Mouse (Mus musculus) gastrocnemius, adult 18-20 months (tissue): ENCODE measurements at regions not wholly inside any gene's neighbourhood (a gene's known extent, or its start where the extent isn't known, plus 50 kb on each side); places are given as distances from the start of the nearest gene placed in this dataset.

Source experiments
- DNase-seq: peaks from one replicate; pipeline ENCODE4 v3.0.0; 2021; ENCODE audit warnings: low spot score

DNA sequence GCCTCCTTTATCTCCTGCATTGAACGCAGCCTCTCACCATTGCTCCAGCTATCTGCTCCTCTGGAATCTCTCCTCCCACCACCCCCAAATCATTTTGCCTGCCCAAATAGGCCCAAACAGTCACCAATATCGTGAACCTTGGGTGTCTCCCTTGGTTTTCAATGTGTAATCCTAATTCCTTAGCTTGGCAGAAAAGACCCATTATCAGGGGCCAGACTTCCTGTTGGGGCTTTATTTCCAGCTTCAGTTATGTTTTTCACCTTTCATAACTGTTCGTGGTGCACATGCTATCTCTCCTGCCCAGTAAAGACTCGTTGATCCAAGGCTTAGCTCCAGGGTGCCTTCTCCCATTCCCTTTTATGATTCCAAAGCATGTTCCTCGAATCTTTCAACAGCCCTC is 142.4 kb upstream of the Eya4 start:
- no peak for DNase-seq

DNA sequence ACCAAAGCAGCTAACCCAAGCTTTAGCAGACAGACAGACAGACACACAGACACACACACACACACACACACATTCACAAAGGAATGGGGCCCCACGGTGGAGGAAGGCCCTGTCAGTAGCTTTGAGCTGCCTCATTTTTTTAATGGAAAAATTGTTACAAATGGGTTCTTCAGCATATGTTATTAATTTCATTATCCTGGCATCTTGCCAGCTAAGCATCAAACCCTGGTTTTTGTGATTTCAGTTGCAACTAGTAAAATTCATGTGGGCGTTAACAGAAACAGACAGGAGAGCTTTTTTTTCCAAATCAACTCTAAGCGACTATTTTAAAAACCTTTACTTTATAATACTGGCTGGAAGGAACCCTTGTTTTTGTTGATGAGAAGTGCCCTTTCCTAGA is 138.4 kb upstream of the Eya4 start:
- DNase-seq: no peak

DNA sequence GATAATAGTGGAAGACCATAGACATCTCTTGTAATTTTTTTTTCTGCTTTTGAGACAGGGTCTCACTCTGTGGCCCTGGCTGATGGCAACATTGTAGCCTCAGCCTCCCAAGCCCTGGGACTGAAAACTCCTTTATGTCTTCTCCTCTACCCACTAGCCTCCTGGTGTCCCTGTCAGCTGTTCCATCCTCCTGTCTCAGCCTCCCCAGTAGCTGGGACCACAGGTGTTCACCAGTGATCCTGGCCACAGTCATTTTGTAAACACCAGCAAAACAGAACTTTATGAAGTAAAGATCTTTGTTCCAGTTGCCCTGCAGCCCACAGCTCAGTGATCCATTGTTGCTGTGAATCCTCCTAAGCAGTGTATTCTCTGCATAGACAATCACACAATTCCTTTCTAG is 129.9 kb upstream of the Eya4 start:
- DNase-seq: no peak

DNA sequence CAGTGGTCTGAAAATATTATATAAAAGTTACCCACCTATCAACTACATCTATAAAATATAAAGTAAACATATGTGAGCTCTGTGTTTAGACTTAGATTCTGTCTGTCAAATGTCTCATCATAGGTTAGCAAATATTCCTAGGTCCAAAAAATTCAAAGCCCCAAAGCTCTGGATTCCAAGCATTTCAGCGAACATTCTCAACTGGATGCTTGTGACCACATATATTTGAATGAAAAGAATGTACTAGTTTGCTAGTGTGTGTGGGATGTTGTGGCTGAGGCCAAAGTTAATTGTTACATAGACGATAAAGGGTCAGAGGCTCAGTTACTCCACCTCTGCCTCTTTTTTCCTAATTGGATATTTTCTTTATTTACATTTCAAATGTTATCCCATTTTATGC is 128.3 kb upstream of the Eya4 start:
- DNase-seq: no peak

DNA sequence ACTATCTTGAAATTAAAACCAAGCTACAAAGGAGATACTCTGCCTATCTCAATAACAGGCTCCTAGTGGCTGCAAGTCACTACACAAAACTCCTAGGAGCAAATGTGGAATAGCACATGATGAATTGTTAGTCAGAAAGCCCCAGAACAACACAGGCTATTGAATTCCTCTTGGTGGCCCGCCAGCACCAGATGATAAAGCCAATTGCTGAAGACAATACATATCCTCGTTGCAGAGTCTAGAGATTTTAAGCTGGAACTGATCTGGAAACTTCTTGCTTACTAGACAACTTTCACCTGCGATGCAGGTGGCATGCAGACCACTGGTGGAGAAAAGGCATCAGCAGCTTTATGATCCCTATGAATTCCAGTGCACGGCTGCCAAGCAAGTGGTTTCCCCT is 126.5 kb upstream of the Eya4 start:
- DNase-seq: no peak

DNA sequence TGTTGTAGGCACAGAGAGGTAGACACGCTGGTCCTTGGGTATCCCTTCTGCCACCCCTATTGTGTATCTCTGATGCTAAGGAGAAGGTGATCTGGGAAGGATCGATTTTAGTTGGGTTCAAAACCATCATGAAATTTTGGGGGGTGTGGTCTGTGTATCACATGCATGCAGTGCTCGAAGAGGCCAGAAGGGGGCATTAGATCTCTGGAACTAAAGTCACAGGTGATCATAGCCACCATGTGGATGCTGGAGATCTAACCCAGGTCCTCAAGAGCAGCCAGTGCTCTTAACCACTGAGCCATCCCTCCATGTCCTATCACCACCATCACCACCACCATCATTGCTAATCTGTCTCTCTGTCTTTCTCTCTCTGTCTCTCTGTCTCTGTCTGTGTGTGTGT is 100.4 kb upstream of the Eya4 start:
- DNase-seq: no peak

DNA sequence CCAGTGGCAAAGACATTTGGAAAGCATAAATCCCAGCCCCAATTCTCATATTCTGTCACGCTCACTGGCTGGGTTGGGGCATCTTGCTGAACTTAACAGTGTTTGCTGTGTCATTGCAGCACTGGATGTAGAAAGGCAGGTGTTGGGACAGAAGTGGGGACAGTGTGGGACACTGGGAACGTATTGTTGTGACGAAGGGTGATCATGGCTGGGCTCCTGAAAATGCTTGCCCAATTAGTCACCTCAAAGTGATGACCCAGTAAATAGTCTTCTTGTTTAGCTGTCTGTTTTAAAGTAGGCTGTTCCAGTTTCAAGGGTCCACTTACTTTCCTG is 100.0 kb upstream of the Eya4 start:
- DNase-seq: no peak

DNA sequence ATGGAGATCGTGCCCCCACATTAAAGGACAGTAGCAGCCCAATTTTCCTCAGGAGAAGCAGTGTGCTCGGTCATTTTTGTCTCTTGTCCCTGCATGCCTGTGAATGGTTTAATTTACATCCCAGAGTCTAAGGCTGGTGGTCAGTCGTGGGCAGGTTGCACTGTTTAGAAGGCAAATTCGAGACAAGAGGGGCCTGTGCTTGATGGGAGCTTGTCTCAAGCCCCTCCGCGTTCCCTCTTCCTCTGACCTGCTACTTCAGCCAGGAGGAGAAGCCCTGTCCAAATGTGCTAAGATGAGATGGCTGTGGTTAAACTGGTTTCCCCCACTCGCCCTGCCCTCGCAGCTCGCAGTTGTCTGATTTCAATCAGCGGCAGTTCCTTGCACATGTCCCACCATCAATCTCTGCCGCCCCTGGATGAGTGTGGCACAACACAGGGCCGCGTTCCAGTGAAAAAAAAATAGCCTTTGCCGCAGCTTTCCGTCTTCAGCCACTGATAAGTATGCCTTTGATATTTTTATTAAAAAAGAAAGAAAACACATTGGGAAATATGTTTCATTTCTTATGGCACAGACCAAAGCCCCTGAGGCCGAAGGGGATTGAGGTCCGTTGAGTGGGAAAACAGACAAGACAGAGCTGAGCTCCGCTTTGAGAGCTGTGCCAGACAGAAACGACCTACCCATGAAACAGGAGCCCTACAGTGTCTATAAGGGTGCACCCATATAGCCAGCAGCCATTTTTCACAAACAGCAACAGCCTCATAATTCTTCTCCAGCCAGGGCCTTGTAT is 99.5 kb upstream of the Eya4 start:
- peak; percentile 16 for DNase-seq

DNA sequence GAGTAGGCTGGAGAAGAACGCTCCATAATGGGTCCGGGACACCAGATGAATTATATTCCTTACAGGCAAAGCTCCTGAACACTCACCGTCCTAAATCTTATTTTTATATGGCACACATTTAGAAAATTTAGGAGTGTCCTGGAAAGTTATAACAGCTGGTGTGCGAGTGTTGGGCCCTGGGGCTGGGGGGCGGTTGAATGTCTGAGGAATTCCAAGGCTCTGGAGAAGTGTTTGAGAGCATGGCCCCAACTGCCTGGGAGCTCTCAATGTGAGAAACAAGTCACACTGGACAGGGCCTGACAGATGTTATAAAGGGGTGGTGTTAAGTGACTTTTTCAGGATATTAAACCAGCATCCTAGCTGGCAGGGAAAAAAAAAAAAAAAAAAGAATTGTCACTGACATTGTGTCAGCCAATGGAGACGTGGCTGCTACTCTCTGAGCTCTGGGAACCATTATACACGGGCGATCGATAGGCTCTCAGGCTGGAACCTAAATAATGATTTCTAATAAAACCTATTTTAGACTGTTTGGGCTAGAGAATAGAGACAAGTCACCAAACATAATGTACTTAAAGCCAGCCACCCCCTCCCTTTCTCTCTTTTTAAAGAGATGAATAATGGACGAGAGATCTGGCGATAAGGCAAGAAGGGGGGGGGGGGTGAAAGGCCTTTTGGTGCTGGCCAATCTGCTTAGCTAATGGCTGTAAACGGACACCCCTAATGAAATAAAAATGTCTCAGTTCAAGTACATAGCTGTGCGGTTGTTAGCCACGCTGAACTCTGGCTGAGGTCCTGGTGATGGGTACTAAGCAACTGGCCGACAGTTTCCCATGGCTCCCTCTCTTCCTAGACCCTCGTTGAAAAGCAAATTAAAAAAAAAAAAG is 98.6 kb upstream of the Eya4 start:
- DNase-seq: peak; percentile 2

DNA sequence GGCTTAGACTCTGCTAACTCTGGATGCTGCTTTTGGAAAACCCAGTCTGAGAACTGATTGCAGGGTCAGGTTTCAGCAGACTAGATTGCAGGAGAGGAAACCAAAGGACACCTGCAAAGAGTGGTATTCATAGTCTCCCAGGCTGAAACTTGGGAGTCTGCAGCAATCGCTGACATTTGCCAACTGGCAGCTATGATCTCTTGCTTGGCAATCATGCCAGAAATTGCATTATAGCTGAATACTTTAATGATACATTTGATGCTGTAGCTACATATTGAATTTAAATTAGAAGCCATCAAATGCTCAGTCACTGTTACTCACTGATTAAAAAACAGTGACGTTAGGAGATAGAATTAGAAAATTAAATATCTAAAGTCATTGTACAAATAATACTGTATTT is 79.8 kb upstream of the Eya4 start:
- DNase-seq: no peak

DNA sequence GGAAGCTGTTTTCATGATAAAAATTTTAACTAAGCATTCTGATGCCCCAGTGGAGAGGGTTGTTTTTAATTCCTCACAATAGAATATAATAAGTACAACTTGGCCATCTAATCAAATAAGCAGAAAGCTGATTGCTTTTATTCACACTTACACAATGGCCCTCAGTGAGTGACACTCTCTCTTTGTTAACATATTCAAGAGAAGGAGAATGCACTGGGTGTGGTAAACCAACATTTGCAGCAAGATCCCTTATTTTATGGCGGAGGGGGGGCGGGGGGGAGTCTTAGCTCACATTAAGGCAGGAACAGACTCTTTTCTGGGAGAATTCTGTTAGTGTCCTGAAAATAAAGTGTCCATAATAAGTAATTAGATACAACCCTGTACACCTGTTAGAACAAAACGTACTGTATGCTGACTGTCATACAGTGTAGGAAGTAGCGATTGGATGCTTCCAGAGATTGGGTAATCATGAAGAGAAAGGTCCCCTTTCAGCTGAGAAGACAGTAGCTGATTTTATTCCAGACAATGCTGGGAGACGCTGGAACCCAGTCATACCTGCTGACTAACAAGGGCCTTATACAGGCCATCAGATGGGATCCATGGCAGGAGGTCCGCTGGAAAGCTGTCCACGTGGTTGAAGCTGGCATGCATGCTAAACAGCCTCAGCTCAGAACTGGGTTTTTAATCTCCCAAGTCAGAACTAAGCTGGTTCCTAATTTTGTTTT is 63.4 kb upstream of the Eya4 start:
- no peak for DNase-seq

DNA sequence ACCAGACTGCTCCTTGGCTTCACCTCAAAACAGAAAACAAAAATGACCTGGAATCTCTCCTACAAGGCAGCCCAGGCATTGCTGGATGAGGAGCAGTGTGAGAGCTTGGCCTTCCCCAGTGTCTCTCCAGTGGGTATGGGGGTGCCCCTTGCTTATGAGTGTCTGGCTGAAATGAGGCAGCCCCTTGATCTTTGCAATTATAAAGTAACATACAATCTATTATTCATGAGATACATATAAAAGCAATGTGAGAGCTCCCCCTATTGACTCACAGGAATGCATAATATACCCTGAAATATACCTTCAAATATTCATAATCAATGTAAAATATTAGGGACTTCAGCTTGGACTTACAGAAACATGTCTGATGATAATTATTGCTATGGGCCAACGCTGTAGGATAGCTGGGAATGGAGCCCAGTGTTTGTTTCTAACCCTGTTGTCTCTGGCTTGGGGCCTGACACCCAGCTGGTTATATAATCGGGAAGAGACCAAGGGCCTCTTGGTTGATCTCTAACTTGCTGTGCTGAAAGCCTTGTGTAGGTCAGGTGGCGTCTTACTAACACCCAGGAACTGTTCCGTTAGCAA is 52.9 kb upstream of the Eya4 start:
- peak; percentile 7 for DNase-seq
